Mouse (Mus musculus) neural tube, embryonic 14.5 days (tissue): ENCODE measurements around the gene Unkl. TPM values are rescaled to one million over a fixed set of nuclear protein-coding genes. Genes with fewer than 3 reads are reported as not detected.

Experiments used
- ATAC-seq: fragments of 200-750 bp; cut with Nextera tagmentation; 2 replicates; pipeline ENCODE4 v1.8.0; 2017; ENCODE audit warnings: low read depth, mild to moderate bottlenecking, moderate TSS enrichment, moderate library complexity
- H3K27ac ChIP-seq: fragments of 300-500 bp; sonication (generic); 2 replicates; pipeline ENCODE4 v1.5.1; 2014; ENCODE audit warnings: low read depth, mild to moderate bottlenecking, control low read depth, low read length, moderate library complexity, mixed read lengths
- H3K27me3 ChIP-seq: fragments of 300-500 bp; sonication (generic); 2 replicates; pipeline ENCODE4 v1.6.1; 2014; ENCODE audit warnings: low read length; ENCODE audit not compliant: control insufficient read depth, insufficient read depth
- H3K36me3 ChIP-seq: fragments of 300-500 bp; sonication (generic); 2 replicates; pipeline ENCODE4 v1.6.1; 2014; ENCODE audit warnings: low read length, mixed read lengths; ENCODE audit not compliant: control insufficient read depth, insufficient read depth
- H3K4me1 ChIP-seq: fragments of 300-500 bp; sonication (generic); 2 replicates; pipeline ENCODE4 v1.6.1; 2014; ENCODE audit warnings: low read length; ENCODE audit not compliant: control insufficient read depth, insufficient read depth
- H3K4me2 ChIP-seq: fragments of 300-500 bp; sonication (generic); 2 replicates; pipeline ENCODE4 v1.6.1; 2014; ENCODE audit warnings: mild to moderate bottlenecking, low read depth, low read length, control low read depth
- H3K4me3 ChIP-seq: fragments of 300-500 bp; sonication (generic); 2 replicates; pipeline ENCODE4 v1.5.1; 2014; ENCODE audit warnings: low read depth, low read length, control low read depth, mixed read lengths
- H3K9ac ChIP-seq: fragments of 300-500 bp; sonication (generic); replicated peaks from 2 replicates; pipeline ENCODE4 v1.6.1; 2014; ENCODE audit warnings: low read depth, mild to moderate bottlenecking, control low read depth, low read length, mixed read lengths
- H3K9me3 ChIP-seq: fragments of 300-500 bp; sonication (generic); 2 replicates; pipeline ENCODE4 v1.6.1; 2016; ENCODE audit warnings: low read length; ENCODE audit not compliant: control insufficient read depth
- WGBS: fragments of 180-500 bp; shearing (Covaris S2); extraction: QIAGEN DNeasy Blood & Tissue Kit; methylation state at CpG from one replicate; pipeline ENCODE4 v1.1.7; 2014; 5-methylcytosine and 5-hydroxymethylcytosine counted together
- polyA plus RNA-seq: library from polyadenylated mRNA; unstranded; fragments of >200 nt; fragmentation: Nextera tagmentation; extraction: Ambion mirVana; gene quantifications from 2 replicates; pipeline ENCODE4 v1.2.1, GENCODE M21; 2014

Unkl gene
- polyA plus RNA-seq = 9.1 and 10.9 TPM in 2 replicates

GRCm38 (mm10) chr17:25188150-25189031 lies at the start of gene Unkl:
Gene Unkl, plus strand, starts transcription at chr17:25188397.
- H3K4me2 ChIP-seq = peak within 1 kb of the TSS; percentile 83
- ATAC-seq = peak; percentile 24
- peak within 1 kb of the TSS; percentile 52 for H3K27ac ChIP-seq
- no peaks in the 10 kb centered on the region for H3K9me3 ChIP-seq
- peak within 1 kb of the TSS; percentile 95 for H3K4me3 ChIP-seq
- WGBS = under 1% methylated on average over 97 of the region's 104 CpGs
- peak within 1 kb of the TSS; percentile 90 for H3K9ac ChIP-seq
- H3K36me3 ChIP-seq = peaks cover 10% of the 10 kb centered on the region; the same call in 1 of the 2 replicates
- peaks cover 27% of the 10 kb centered on the region for H3K4me1 ChIP-seq
- H3K27me3 ChIP-seq = no peaks in the 10 kb centered on the region

GRCm38 (mm10) chr17:25138803-25139202 lies 49.4 kb upstream of the Unkl start:
- no peak overlapping the region for H3K27ac ChIP-seq
- H3K9me3 ChIP-seq = no peaks in the 10 kb centered on the region
- ATAC-seq = no peak
- H3K27me3 ChIP-seq = no peaks in the 10 kb centered on the region
- no peak overlapping the region for H3K4me3 ChIP-seq
- 100% methylated on average over 1 of the region's 1 CpGs for WGBS
- no peak overlapping the region for H3K4me2 ChIP-seq
- H3K4me1 ChIP-seq = peaks cover 8% of the 10 kb centered on the region
- H3K36me3 ChIP-seq = no peaks in the 10 kb centered on the region
- H3K9ac ChIP-seq = no peak overlapping the region

- Histone ChIP-seq H3K36me3 (0 out of 2 replicates have a peak, but pooled peaks cover 2% of the 10 kb centered on the region), H3K27me3 (no peaks in the 10 kb centered on the region), H3K9me3 (no peaks in the 10 kb centered on the region), H3K4me1 (no peaks in the 10 kb centered on the region), H3K4me2 (no peak overlapping the region), H3K4me3 (no peak overlapping the region), H3K27ac (no peak overlapping the region), H3K9ac (no peak overlapping the region)
- ATAC-seq = no peak
- 74% methylated on average over 4 of the region's 4 CpGs for WGBS
Measured at GRCm38 (mm10) chr17:25139960-25140359, 48.2 kb upstream of the Unkl start.

GRCm38 (mm10) chr17:25162161-25162560 lies 26.0 kb upstream of the Unkl start, which contains the start of gene Ccdc154:
Gene Ccdc154, plus strand, starts transcription at chr17:25162461.
- H3K9ac ChIP-seq = no peak within 1 kb of the TSS
- no peak within 1 kb of the TSS for H3K4me3 ChIP-seq
- WGBS = 100% methylated on average over 1 of the region's 1 CpGs
- H3K4me1 ChIP-seq = no peaks in the 10 kb centered on the region
- no peak for ATAC-seq
- no peak within 1 kb of the TSS for H3K4me2 ChIP-seq
- no peaks in the 10 kb centered on the region for H3K27me3 ChIP-seq
- no peaks in the 10 kb centered on the region for H3K9me3 ChIP-seq
- H3K36me3 ChIP-seq = peaks cover 25% of the 10 kb centered on the region
- H3K27ac ChIP-seq = no peak within 1 kb of the TSS

GRCm38 (mm10) chr17:25163387-25163786 lies 24.8 kb upstream of the Unkl start:
- no peaks in the 10 kb centered on the region for H3K9me3 ChIP-seq
- peaks cover 18% of the 10 kb centered on the region; the same call in 1 of the 2 replicates for H3K36me3 ChIP-seq
- ATAC-seq = no peak
- no peak overlapping the region for H3K9ac ChIP-seq
- no peaks in the 10 kb centered on the region for H3K4me1 ChIP-seq
- H3K4me3 ChIP-seq = no peak overlapping the region
- H3K4me2 ChIP-seq = no peak overlapping the region
- no peaks in the 10 kb centered on the region for H3K27me3 ChIP-seq
- 81% methylated on average over 7 of the region's 7 CpGs for WGBS
- no peak overlapping the region for H3K27ac ChIP-seq

- 92% methylated on average over 3 of the region's 3 CpGs for WGBS
- no peaks in the 10 kb centered on the region for H3K27me3 ChIP-seq
- no peak overlapping the region for H3K27ac ChIP-seq
- no peaks in the 10 kb centered on the region for H3K4me1 ChIP-seq
- no peak overlapping the region for H3K4me3 ChIP-seq
- ATAC-seq = no peak
- peaks cover 10% of the 10 kb centered on the region; the same call in 1 of the 2 replicates for H3K36me3 ChIP-seq
- H3K9ac ChIP-seq = no peak overlapping the region
- H3K4me2 ChIP-seq = no peak overlapping the region
- H3K9me3 ChIP-seq = no peaks in the 10 kb centered on the region
Measured at GRCm38 (mm10) chr17:25164770-25165169, 23.4 kb upstream of the Unkl start.

- no peak overlapping the region for H3K9ac ChIP-seq
- no peak for ATAC-seq
- WGBS = 53% methylated on average over 6 of the region's 6 CpGs
- no peaks in the 10 kb centered on the region for H3K4me1 ChIP-seq
- no peaks in the 10 kb centered on the region; the same call in 1 of the 2 replicates for H3K36me3 ChIP-seq
- no peaks in the 10 kb centered on the region for H3K9me3 ChIP-seq
- H3K27me3 ChIP-seq = no peaks in the 10 kb centered on the region
- H3K27ac ChIP-seq = no peak overlapping the region
- H3K4me3 ChIP-seq = no peak overlapping the region
- no peak overlapping the region for H3K4me2 ChIP-seq
Measured at GRCm38 (mm10) chr17:25165970-25166671, 22.1 kb upstream of the Unkl start.

- Histone ChIP-seq H3K9me3 (no peaks in the 10 kb centered on the region), H3K4me1 (no peaks in the 10 kb centered on the region), H3K27me3 (no peaks in the 10 kb centered on the region), H3K36me3 (no peaks in the 10 kb centered on the region), H3K9ac (no peak overlapping the region), H3K4me2 (no peak overlapping the region), H3K4me3 (no peak overlapping the region), H3K27ac (no peak overlapping the region)
- 95% methylated on average over 2 of the region's 2 CpGs for WGBS
- no peak for ATAC-seq
Measured at GRCm38 (mm10) chr17:25169706-25170105, 18.5 kb upstream of the Unkl start.

- Histone ChIP-seq H3K4me3 (no peak overlapping the region), H3K4me1 (no peaks in the 10 kb centered on the region), H3K4me2 (no peak overlapping the region), H3K27me3 (no peaks in the 10 kb centered on the region), H3K9ac (no peak overlapping the region), H3K9me3 (no peaks in the 10 kb centered on the region), H3K36me3 (no peaks in the 10 kb centered on the region), H3K27ac (no peak overlapping the region)
- WGBS = 84% methylated on average over 3 of the region's 3 CpGs
- no peak for ATAC-seq
Measured at GRCm38 (mm10) chr17:25172558-25172957, 15.6 kb upstream of the Unkl start.
